ENCODE assay signal across 16 mouse cellular contexts in the genomic region with DNA sequence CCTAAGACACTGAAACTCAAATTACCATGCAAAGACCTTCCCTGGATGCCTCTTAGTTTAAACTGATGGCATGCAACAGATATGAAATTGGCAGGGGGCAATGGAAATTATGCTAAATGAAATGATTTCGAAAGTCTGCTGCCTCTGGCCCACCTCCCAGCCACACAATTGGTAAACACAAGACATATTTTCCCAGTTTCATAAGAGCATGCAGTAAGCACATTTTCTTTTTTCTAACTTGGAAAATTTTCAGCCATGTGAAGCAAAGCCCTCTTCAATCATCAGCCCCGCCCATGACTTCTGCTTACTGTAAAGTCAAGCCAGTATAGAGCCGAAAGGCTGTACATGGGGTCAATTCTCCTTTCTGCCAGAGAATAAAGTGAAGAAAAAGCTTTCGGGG. TPM values are rescaled to one million over a fixed set of nuclear protein-coding genes. Genes with fewer than 3 reads are reported as not detected.
DNase-seq lines count a peak whose midpoint lies in the region; ATAC-seq and TF ChIP-seq lines count a peak whose summit lies in the region.
"Had no signal": no experiment of that assay in that cellular context is flagged by ENCODE, and none has a peak within 500 bp of the region (broad histone marks: within the 10 kb centered on the region; RNA-seq: fewer than 3 reads in every experiment).

No protein-coding gene starts in this region.

- H3K4me1 ChIP-seq in embryonic facial prominence, embryonic 15.5 days = peaks cover 30% of the 10 kb centered on the region
- H3K4me1 ChIP-seq: heart, embryonic 15.5 days had no signal

- no peaks in the 10 kb centered on the region for H3K27me3 ChIP-seq in embryonic facial prominence, embryonic 15.5 days
- H3K27me3 ChIP-seq: heart, embryonic 15.5 days; liver, embryonic 12.5 days; midbrain, embryonic 13.5 days; neural tube, embryonic 13.5 days had no signal

- H3K36me3 ChIP-seq in embryonic facial prominence, embryonic 15.5 days = 0 out of 2 replicates have a peak, but pooled peaks cover under 1% of the 10 kb centered on the region
- H3K36me3 ChIP-seq: heart, embryonic 15.5 days had no signal

- peak; percentile 68 for DNase-seq in gastrocnemius, adult 2 months
- DNase-seq in gastrocnemius, postnatal 10 days = no peak
- DNase-seq in NIH3T3 (ENCODE audit: low read depth) = peak; percentile 85
- DNase-seq in lung, postnatal 10 days = peak; percentile 78
- DNase-seq in kidney, postnatal 36 days = no peak
- DNase-seq in thymus, postnatal 0 days (ENCODE audit: low spot score) = no peak
- DNase-seq in layer of hippocampus, postnatal 14 days (ENCODE audit: low spot score in 2 of 2) = no peak
- DNase-seq: cerebellum, adult 8-10 months; kidney, postnatal 4 days; thymus, postnatal 4 days had no signal

- H3K4me3 ChIP-seq in gastrocnemius, adult 2 months = no peak overlapping the region
- no peak overlapping the region for H3K4me3 ChIP-seq in embryonic facial prominence, embryonic 15.5 days (replicated peaks)
- H3K4me3 ChIP-seq: heart, embryonic 15.5 days; liver, embryonic 12.5 days; midbrain, embryonic 13.5 days; neural tube, embryonic 13.5 days had no signal

- no peak overlapping the region for H3K4me2 ChIP-seq in embryonic facial prominence, embryonic 15.5 days (replicated peaks)
- H3K4me2 ChIP-seq: heart, embryonic 15.5 days; liver, embryonic 12.5 days; midbrain, embryonic 13.5 days; neural tube, embryonic 13.5 days had no signal

- intact Hi-C loops in gastrocnemius, adult 2 months (cut with DNase I) = no loop called here

- WGBS in embryonic facial prominence, embryonic 15.5 days = 31% methylated on average over 4 of the region's 4 CpGs

- H3K9ac ChIP-seq in embryonic facial prominence, embryonic 15.5 days = no peak overlapping the region
- H3K9ac ChIP-seq: heart, embryonic 15.5 days; liver, embryonic 12.5 days; midbrain, embryonic 13.5 days; neural tube, embryonic 13.5 days had no signal

- H3K27ac ChIP-seq in gastrocnemius, adult 2 months = peak overlapping the region; percentile 78
- peak overlapping the region; percentile 83 for H3K27ac ChIP-seq in embryonic facial prominence, embryonic 15.5 days (replicated peaks)
- H3K27ac ChIP-seq: heart, embryonic 15.5 days; liver, embryonic 12.5 days; neural tube, embryonic 13.5 days had no signal

- ATAC-seq in embryonic facial prominence, embryonic 15.5 days (ENCODE audit: insufficient number of reproducible peaks, low FRiP score, low TSS enrichment, low read depth) = peak; percentile 61
- ATAC-seq: CD4-positive, CD25-positive, alpha-beta regulatory T cell, adult 4 months; liver, embryonic 12.5 days; midbrain, embryonic 13.5 days had no signal

- no peak for TF ChIP-seq CTCF in gastrocnemius, adult 2 months (IDR thresholded peaks at IDR 0.05)

- no peaks in the 10 kb centered on the region for H3K9me3 ChIP-seq in embryonic facial prominence, embryonic 15.5 days (replicated peaks)
- H3K9me3 ChIP-seq: heart, embryonic 15.5 days; liver, embryonic 12.5 days; midbrain, embryonic 13.5 days; neural tube, embryonic 13.5 days had no signal

RNA-seq across cellular contexts. Expression of a gene that starts 51.5 kb away (rescaled TPM):
- total RNA-seq in gastrocnemius, adult 2 months (2021) = 1 to 10 TPM; 5.9 to 8.6 TPM
- 10 to 100 TPM; 13.8 to 18.3 TPM for total RNA-seq in gastrocnemius, postnatal 10 days (2021)
- 8.2 and 9.2 TPM in 2 replicates for polyA plus RNA-seq in embryonic facial prominence, embryonic 15.5 days (2015; fragmentation: Nextera tagmentation; extraction: Ambion mirVana)
- 2.9 and 4.6 TPM in 2 replicates for polyA plus RNA-seq in thymus, postnatal 0 days (2015; fragmentation: Nextera tagmentation; extraction: Ambion mirVana)
- 10 to 100 TPM; 30.1 to 33.6 TPM for total RNA-seq in layer of hippocampus, postnatal 14 days (2021)

Comparison
In these comparisons a context has a peak if more than half of its experiments do, and no peak if none do; other contexts are left out.
1. DNase-seq: peak in gastrocnemius, adult 2 months (single experiment), NIH3T3 (single experiment) and lung, postnatal 10 days (single experiment); none in gastrocnemius, postnatal 10 days (single experiment), kidney, postnatal 36 days (0 of 2), thymus, postnatal 0 days (single experiment) and layer of hippocampus, postnatal 14 days (0 of 2).